Mouse (Mus musculus): ENCODE data around the gene Hist1h2br.
"Not testable (repeated sequence)": the region's sequence is repeated elsewhere in the genome, so short reads cannot be mapped to it uniquely, and the experiment has no call there.

Gene Hist1h2br

GRCm38 (mm10) chr13:21846356-21846755, 12.8 kb downstream of the Hist1h2br start:
- DNase-seq (ENCODE audit: low spot score in 2 of 2): not testable (repeated sequence)

GRCm38 (mm10) chr13:21847883-21848282, 14.3 kb downstream of the Hist1h2br start:
- no peak for DNase-seq (ENCODE audit: low spot score in 2 of 2)

GRCm38 (mm10) chr13:21850696-21851095, 17.2 kb downstream of the Hist1h2br start:
- DNase-seq (ENCODE audit: low spot score in 2 of 2): not testable (repeated sequence)

- no peak for DNase-seq (ENCODE audit: low spot score in 2 of 2)
Measured at GRCm38 (mm10) chr13:21852215-21852945, 18.8 kb downstream of the Hist1h2br start.

GRCm38 (mm10) chr13:21855146-21855545, 21.6 kb downstream of the Hist1h2br start:
- peak; percentile 84 to 86 for DNase-seq (ENCODE audit: low spot score in 2 of 2)

GRCm38 (mm10) chr13:21855698-21856162, 22.2 kb downstream of the Hist1h2br start:
- peak; percentile 12 to 57 for DNase-seq (ENCODE audit: low spot score in 2 of 2)

- DNase-seq (ENCODE audit: low spot score in 2 of 2): no peak
Measured at GRCm38 (mm10) chr13:21861608-21862007, 28.1 kb downstream of the Hist1h2br start.

GRCm38 (mm10) chr13:21865503-21865902, 32.0 kb downstream of the Hist1h2br start:
- not testable (repeated sequence) for DNase-seq (ENCODE audit: low spot score in 2 of 2)

- no peak for DNase-seq (ENCODE audit: low spot score in 2 of 2)
Measured at GRCm38 (mm10) chr13:21880735-21881134, 47.2 kb downstream of the Hist1h2br start.

GRCm38 (mm10) chr13:21881878-21882669, 48.5 kb downstream of the Hist1h2br start:
- peak; percentile 38 to 62 for DNase-seq (ENCODE audit: low spot score in 2 of 2)

GRCm38 (mm10) chr13:21882760-21883405, 49.3 kb downstream of the Hist1h2br start:
- DNase-seq (ENCODE audit: low spot score in 2 of 2): peak; percentile 37 to 66

- DNase-seq (ENCODE audit: low spot score in 2 of 2): no peak
Measured at GRCm38 (mm10) chr13:21883407-21883806, 49.9 kb downstream of the Hist1h2br start.

GRCm38 (mm10) chr13:21884586-21884985, 51.0 kb downstream of the Hist1h2br start:
- DNase-seq (ENCODE audit: low spot score in 2 of 2): no peak
